Mouse (Mus musculus) testis, adult 2 months (tissue): ENCODE results near the gene Tle4.

Source experiments
- CTCF ChIP-seq: fragments of 200-500 bp; IDR thresholded peaks from 2 replicates; pipeline ENCODE4 v1.5.1; 2012; ENCODE audit warnings: low read depth, mild to moderate bottlenecking, inconsistent platforms, low read length, moderate library complexity; ENCODE audit not compliant: control insufficient read depth, insufficient read depth, insufficient replicate concordance
- POLR2A ChIP-seq: fragments of 200-500 bp; IDR thresholded peaks from 2 replicates; pipeline ENCODE4 v1.6.1; 2012; ENCODE audit warnings: low read depth, mild to moderate bottlenecking, inconsistent platforms, low read length, moderate library complexity; ENCODE audit not compliant: control insufficient read depth

- no peak for TF ChIP-seq CTCF
- no peak for TF ChIP-seq POLR2A
These were observed 173.6 kb downstream of the Tle4 start for GRCm38 (mm10) chr19:14424016-14424964.
